Mouse (Mus musculus) MEL (cell line): ENCODE data around the gene Ctsa.

ENCODE experiments used
- BHLHE40 ChIP-seq: IDR thresholded peaks from 2 replicates; pipeline ENCODE4 v1.6.1; 2012; ENCODE audit warnings: low read depth, mild to moderate bottlenecking, inconsistent platforms, low read length, improper control_type of control experiment, borderline replicate concordance
- CHD2 ChIP-seq: IDR thresholded peaks from 2 replicates; pipeline ENCODE4 v1.6.1; 2011; ENCODE audit warnings: low read length, improper control_type of control experiment
- CTCF ChIP-seq, 3 experiments: IDR thresholded peaks in 2 of 3; conservative IDR thresholded peaks in 1 of 3; 2 replicates each; pipeline ENCODE4 v1.5.1; 2011 to 2012; ENCODE audit warnings: low read length in 3 of 3, low read depth in 2 of 3, mild to moderate bottlenecking in 2 of 3, improper control_type of control experiment in 1 of 3, inconsistent platforms in 1 of 3, mixed read lengths in 1 of 3, moderate library complexity in 1 of 3; ENCODE audit not compliant: control insufficient read depth in 1 of 3, insufficient read depth in 1 of 3, poor library complexity in 1 of 3, severe bottlenecking in 1 of 3
- E2F4 ChIP-seq: IDR thresholded peaks from 2 replicates; pipeline ENCODE4 v1.6.1; 2011; ENCODE audit warnings: low read depth, low read length, improper control_type of control experiment, borderline replicate concordance
- EP300 ChIP-seq, 2 experiments: IDR thresholded peaks; 2 replicates each; pipeline ENCODE4 v1.6.1; 2011; ENCODE audit warnings: improper control_type of control experiment in 2 of 2, low read length in 2 of 2, low read depth in 1 of 2, mild to moderate bottlenecking in 1 of 2
- HCFC1 ChIP-seq: IDR thresholded peaks from 2 replicates; pipeline ENCODE4 v1.6.1; 2012; ENCODE audit warnings: low read depth, mild to moderate bottlenecking, inconsistent platforms, low read length, improper control_type of control experiment, moderate library complexity
- NRF1 ChIP-seq: IDR thresholded peaks from 2 replicates; pipeline ENCODE4 v1.6.1; 2014; ENCODE audit warnings: low read depth, mild to moderate bottlenecking, inconsistent platforms, low read length, improper control_type of control experiment, moderate library complexity; ENCODE audit not compliant: poor library complexity, insufficient read depth, severe bottlenecking
- POLR2A ChIP-seq, 2 experiments: IDR thresholded peaks; 2 replicates each; pipeline ENCODE4 v1.6.1; 2011 to 2012; ENCODE audit warnings: low read length in 2 of 2, mild to moderate bottlenecking in 2 of 2, control low read depth in 1 of 2, improper control_type of control experiment in 1 of 2, low read depth in 1 of 2, moderate library complexity in 1 of 2; ENCODE audit not compliant: control insufficient read depth in 1 of 2, insufficient read depth in 1 of 2, poor library complexity in 1 of 2
- POLR2AphosphoS2 ChIP-seq: IDR thresholded peaks from 2 replicates; pipeline ENCODE4 v1.6.1; 2011; ENCODE audit warnings: low read length, improper control_type of control experiment
- SIN3A ChIP-seq: IDR thresholded peaks from 2 replicates; pipeline ENCODE4 v1.6.1; 2012; ENCODE audit warnings: low read length, improper control_type of control experiment, inconsistent platforms
- TBP ChIP-seq: IDR thresholded peaks from 2 replicates; pipeline ENCODE4 v1.8.0; 2011; ENCODE audit warnings: low read depth, low read length, improper control_type of control experiment
- USF1 ChIP-seq: IDR thresholded peaks from 2 replicates; pipeline ENCODE4 v1.6.1; 2014; ENCODE audit warnings: low read depth, mild to moderate bottlenecking, inconsistent platforms, low read length, improper control_type of control experiment, moderate library complexity

- no peak for TF ChIP-seq BHLHE40
- TF ChIP-seq EP300 (IDR thresholded peaks at IDR 0.05; ENCODE audit: low read depth in 1 of 2, low read length in 2 of 2): no peak
- TF ChIP-seq CTCF (IDR thresholded peaks at IDR 0.05 in 2 of 3, conservative IDR thresholded peaks at IDR 0.05 in 1 of 3; ENCODE audit: control insufficient read depth in 1 of 3, insufficient read depth in 1 of 3, low read depth in 2 of 3, low read length in 3 of 3, poor library complexity in 1 of 3, severe bottlenecking in 1 of 3): no peak
- no peak for TF ChIP-seq HCFC1
- no peak for TF ChIP-seq NRF1
- TF ChIP-seq POLR2AphosphoS2: no peak
- TF ChIP-seq USF1: no peak
- TF ChIP-seq POLR2A (IDR thresholded peaks at IDR 0.05; ENCODE audit: control insufficient read depth in 1 of 2, insufficient read depth in 1 of 2, low read depth in 1 of 2, low read length in 2 of 2, poor library complexity in 1 of 2): no peak
- TF ChIP-seq CHD2: no peak
- no peak for TF ChIP-seq SIN3A
- no peak for TF ChIP-seq E2F4
- TF ChIP-seq TBP: no peak
These were observed 53.1 kb downstream of the Ctsa start for GRCm38 (mm10) chr2:164885788-164886187.
